Comparison of ENCODE assay signal across 6 mouse cellular contexts in genomic region chr6:3166149-3166548, GRCm38 (mm10).
DNase-seq lines count a peak whose midpoint lies in the region; ATAC-seq and TF ChIP-seq lines count a peak whose summit lies in the region.
"Not testable (repeated sequence)": the region's sequence is repeated elsewhere in the genome, so short reads cannot be mapped to it uniquely, and the experiment has no call there.

No protein-coding gene starts in this region.

- H3K4me2 ChIP-seq in liver, embryonic 11.5 days; liver, embryonic 14.5 days (ENCODE audit: low read depth); liver, postnatal 0 days (ENCODE audit: low read depth, low read length): not testable (repeated sequence)

- H3K27me3 ChIP-seq in liver, embryonic 11.5 days (replicated peaks; ENCODE audit: control insufficient read depth, insufficient read depth, low read length); liver, embryonic 14.5 days (ENCODE audit: control insufficient read depth, insufficient read depth, low read length); liver, postnatal 0 days (ENCODE audit: insufficient read depth, low read length): not testable (repeated sequence)

- WGBS in liver, embryonic 11.5 days, result 38% methylated on average over 1 of the region's 1 CpGs
- WGBS in liver, embryonic 14.5 days (ENCODE audit: insufficient replicate concordance), result 17% methylated on average over 1 of the region's 1 CpGs
- WGBS in liver, postnatal 0 days (ENCODE audit: insufficient replicate concordance), result 33% methylated on average over 1 of the region's 1 CpGs

- peak; percentile 97 for ATAC-seq in CD4-positive, CD25-positive, alpha-beta regulatory T cell, adult 4 months
- ATAC-seq in activated CD4-positive, CD25-positive, alpha-beta regulatory T cell, adult 4 months, result peak; percentile 96
- peak; percentile 80 for ATAC-seq in liver, embryonic 11.5 days (replicated peaks; ENCODE audit: low FRiP score)
- peak; percentile 79; the same call in 1 of the 2 replicates for ATAC-seq in liver, embryonic 14.5 days (ENCODE audit: insufficient read depth)
- peak; percentile 40; the same call in 1 of the 2 replicates for ATAC-seq in liver, postnatal 0 days
- peak; percentile 100 for ATAC-seq in megakaryocyte-erythroid progenitor cell, adult 5-6 weeks (replicated peaks; ENCODE audit: low FRiP score, low TSS enrichment, poor library complexity, severe bottlenecking)

- H3K9me3 ChIP-seq in liver, embryonic 11.5 days (ENCODE audit: control insufficient read depth, low read length); liver, embryonic 14.5 days (ENCODE audit: control insufficient read depth, low read length); liver, postnatal 0 days (ENCODE audit: low read length): not testable (repeated sequence)

- not testable (repeated sequence) for DNase-seq in liver, embryonic 11.5 days (ENCODE audit: low spot score); liver, embryonic 14.5 days (ENCODE audit: low read depth in 3 of 3, low spot score in 3 of 3); liver, postnatal 0 days

- not testable (repeated sequence) for H3K9ac ChIP-seq in liver, embryonic 11.5 days (ENCODE audit: low read depth, low read length); liver, embryonic 14.5 days (replicated peaks); liver, postnatal 0 days (replicated peaks)

- H3K27ac ChIP-seq in liver, embryonic 11.5 days (ENCODE audit: low read depth, low read length); liver, embryonic 14.5 days; liver, postnatal 0 days (ENCODE audit: low read depth): not testable (repeated sequence)

- not testable (repeated sequence) for H3K4me1 ChIP-seq in liver, embryonic 11.5 days (replicated peaks; ENCODE audit: control insufficient read depth, insufficient read depth, low read length); liver, embryonic 14.5 days (replicated peaks; ENCODE audit: control insufficient read depth in 2 of 2, insufficient read depth in 2 of 2, low read length in 1 of 2); liver, postnatal 0 days (ENCODE audit: insufficient read depth)

- TF ChIP-seq CTCF in liver, embryonic 14.5 days (IDR thresholded peaks at IDR 0.05; ENCODE audit: low read depth); liver, postnatal 0 days (IDR thresholded peaks at IDR 0.05; ENCODE audit: low read depth): not testable (repeated sequence)

- not testable (repeated sequence) for H3K4me3 ChIP-seq in liver, embryonic 11.5 days (ENCODE audit: low read depth, low read length); liver, embryonic 14.5 days (ENCODE audit: insufficient read depth in 1 of 2, low read depth in 2 of 2, low read length in 2 of 2); liver, postnatal 0 days (ENCODE audit: low read depth, low read length)

- not testable (repeated sequence) for TF ChIP-seq EP300 in liver, embryonic 14.5 days (IDR thresholded peaks at IDR 0.05; ENCODE audit: low read depth); liver, postnatal 0 days (IDR thresholded peaks at IDR 0.05; ENCODE audit: low read depth)

- not testable (repeated sequence) for H3K36me3 ChIP-seq in liver, embryonic 11.5 days (ENCODE audit: control insufficient read depth, insufficient read depth, low read length); liver, embryonic 14.5 days (replicated peaks; ENCODE audit: control insufficient read depth, insufficient read depth, low read depth); liver, postnatal 0 days (replicated peaks; ENCODE audit: insufficient read depth, low read length)

Comparison
In these comparisons a context has a peak if more than half of its experiments do, and no peak if none do; other contexts are left out.
1. ATAC-seq: peak in every context shown above with its lines; median percentile 100 in megakaryocyte-erythroid progenitor cell, adult 5-6 weeks; 97 in CD4-positive, CD25-positive, alpha-beta regulatory T cell, adult 4 months; 96 in activated CD4-positive, CD25-positive, alpha-beta regulatory T cell, adult 4 months; 80 in liver, embryonic 11.5 days; 79 in liver, embryonic 14.5 days; 40 in liver, postnatal 0 days.